Mouse (Mus musculus): ENCODE results near the gene Inf2. TPM values are rescaled to one million over a fixed set of nuclear protein-coding genes. Genes with fewer than 3 reads are reported as not detected.

The Inf2 gene
- total RNA-seq, 2 experiments from 2014 or later = 16.8 to 22.5 TPM

DNA sequence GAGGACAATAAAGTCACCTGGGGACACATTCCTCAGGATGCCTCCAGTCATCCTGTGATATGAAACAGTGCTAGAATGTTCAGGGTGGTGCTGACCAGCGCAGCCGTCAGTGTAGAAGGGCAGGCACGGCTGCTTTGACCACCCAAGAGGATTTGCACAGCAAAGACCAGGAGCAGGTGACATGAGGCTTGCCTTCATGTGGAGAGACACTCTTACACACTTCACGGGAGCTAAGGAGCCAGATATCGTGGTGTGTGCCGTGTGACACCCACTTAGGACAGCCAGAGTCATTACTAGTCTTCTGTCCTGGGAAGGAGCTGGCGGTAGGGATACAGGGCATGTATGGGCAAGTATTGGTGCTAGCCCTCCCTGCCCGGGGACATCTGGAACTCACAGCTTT lies 18.4 kb upstream of the Inf2 start:
- DNase-seq = no peak

DNA sequence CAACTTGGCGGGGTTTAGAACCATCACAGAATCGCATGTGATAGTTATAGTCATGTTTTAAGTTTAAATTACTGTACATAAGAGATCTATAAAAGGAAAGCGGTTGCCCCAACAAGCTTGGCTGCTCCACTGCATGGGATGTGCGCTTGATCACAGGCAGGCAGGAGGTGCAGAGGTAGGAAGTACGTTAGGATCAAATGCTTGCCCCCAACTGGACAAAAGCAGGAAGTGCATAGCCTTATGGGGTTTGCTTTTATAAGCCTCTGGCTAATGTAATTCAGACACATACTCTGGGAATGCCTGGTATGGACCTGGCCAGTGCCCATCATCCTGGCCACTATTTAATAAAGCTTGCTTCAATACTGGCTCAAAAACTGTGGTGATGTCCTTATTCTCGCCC lies 17.5 kb upstream of the Inf2 start:
- no peak for DNase-seq

DNA sequence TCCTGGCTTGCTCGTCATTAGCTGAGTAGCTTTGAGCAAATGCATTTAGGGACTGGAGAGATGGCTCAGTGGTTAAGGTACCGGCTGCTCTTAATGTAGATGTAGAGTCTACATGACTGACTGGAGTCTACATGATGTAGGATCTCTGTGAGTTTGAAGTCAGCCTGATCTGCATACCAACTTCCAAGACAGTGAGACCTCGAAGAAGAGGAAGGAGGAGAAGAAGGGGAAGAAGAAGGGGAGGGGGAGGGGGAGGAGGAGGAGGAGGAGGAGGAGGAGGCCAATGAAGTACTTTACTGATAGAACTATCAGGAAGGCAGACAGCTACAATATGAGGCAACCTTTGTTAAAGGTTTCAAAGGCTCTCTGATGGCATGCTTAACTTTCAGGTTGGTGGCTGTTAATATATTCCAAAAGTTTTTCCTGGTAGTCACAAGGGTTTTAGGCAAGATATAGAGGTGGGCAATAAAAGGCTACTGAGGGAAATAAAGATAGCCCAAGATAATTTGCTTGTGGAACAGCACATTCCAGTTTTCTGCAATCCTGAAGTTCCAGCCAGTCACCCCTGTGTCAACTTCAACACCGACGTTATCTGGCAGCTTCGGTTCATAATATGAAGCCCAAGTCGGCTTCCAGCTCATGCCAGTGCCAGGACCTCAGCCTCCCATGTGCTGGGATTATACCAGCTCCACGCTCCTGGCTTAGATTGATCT lies 13.2 kb upstream of the Inf2 start:
- no peak for DNase-seq

DNA sequence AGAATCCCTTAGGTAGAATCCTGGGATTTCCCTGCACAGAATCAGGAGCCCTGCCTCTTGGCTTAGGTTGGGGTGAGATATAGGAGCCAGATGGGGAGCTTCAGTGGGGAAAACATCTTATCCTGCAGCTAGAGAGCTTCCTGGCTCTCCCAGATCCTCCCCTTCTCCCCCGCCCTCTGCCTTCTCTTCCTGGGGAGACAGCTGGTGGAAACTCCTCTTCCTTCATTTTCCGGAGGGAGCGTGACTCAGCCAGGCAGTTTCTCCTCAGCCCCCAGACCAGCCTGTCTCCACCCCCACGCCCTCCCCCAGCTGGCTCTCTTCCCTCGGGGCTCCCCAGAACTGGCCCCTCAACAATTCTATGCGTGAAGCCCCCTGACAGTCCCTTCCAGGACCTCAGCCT lies 12.2 kb upstream of the Inf2 start:
- no peak for DNase-seq

DNA sequence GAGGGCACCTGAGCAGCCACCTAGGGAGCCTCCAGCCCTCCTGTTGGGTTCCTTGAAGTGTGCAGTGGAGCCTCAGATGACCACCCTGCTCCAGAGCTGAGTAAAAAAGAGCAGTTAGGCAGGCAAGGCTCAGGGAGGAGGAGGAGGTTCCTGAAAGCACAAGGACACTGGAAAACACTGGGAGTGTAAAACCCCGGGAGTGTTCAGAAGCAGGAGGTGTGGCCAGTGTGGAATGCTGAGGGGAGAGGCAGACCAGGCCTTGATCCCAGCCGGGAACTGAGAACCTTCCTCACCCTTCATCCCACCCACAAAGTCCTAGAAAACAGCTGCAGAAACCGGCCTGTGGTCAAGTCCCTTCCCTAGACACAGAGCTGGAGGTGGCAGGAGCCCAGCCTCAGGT lies 11.8 kb upstream of the Inf2 start:
- no peak for DNase-seq

DNA sequence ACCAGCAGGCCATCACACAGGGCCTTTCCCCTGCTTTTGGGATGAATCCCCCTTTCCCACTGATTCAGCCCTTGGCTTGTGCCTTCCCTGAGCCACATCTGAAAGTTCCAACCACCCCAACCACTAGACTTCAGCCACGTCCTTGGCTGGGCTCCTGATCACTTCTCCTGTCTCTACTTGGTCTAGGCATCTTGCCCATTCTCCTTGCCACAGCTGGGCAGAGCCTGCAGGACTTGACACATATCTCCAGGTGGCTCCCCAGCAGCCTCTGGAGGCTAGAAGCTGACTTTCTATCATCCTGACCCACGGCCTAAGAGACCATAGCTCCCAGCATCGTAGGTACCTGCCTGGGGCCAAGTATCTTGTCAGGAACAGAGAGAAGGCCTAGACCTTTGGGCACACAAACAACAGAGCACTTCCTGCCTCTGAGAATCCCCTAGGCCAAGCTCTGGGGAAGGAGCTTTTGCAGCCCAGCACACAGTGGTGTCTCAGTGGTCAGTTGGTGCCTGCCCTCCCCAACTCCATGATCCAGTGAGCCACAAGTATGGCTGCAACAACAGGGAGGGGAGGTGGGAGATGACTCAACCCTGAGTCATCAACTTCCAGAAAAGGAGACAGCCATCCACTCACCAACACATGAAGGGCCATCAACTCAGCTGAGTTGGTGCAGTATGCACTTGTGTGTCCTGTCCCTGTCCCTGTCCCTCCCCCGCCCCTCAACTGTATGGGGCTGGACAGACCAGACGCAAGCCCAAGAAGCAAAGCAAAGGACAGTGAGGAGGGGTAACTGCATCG lies 10.1 kb upstream of the Inf2 start:
- no peak for DNase-seq

DNA sequence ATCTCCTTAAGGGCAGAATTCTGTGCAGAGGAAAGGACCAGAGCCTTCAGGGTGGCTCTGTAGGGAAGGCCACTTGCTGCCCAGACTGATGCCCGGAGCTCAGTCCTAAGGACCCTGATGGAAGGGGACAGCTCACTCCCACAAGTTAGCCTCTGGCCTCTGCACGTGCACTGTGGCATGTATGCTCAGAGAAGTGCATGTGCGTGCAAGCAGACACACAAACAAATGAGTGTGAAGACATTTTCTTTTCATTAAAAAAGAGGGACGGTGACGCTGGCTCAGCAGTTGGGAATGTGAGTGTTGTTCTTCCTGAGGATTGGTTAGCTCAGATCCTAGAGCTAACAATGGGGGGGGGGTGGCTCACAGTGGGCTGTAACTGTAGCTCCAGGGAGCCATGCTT lies 9.2 kb upstream of the Inf2 start:
- no peak for DNase-seq

DNA sequence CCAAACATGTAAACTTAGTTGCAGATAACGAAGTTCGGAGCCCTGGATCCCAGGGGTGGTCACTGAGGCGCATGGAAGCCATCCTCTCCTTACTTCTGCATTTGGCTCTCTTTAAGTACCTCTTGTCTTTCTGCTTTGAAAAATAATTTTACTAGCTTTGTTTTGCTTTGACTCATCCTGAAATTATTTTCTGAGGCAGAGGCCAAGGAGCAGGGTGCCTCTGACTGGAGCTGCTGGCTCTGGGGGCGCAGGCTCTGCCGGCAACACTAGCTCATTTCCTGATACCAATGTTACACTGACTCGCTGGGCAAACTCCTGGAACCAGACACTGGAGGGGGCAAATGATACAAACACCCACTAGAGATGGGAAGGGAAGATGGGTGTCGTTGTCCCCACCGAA lies 8.7 kb upstream of the Inf2 start:
- DNase-seq = no peak

DNA sequence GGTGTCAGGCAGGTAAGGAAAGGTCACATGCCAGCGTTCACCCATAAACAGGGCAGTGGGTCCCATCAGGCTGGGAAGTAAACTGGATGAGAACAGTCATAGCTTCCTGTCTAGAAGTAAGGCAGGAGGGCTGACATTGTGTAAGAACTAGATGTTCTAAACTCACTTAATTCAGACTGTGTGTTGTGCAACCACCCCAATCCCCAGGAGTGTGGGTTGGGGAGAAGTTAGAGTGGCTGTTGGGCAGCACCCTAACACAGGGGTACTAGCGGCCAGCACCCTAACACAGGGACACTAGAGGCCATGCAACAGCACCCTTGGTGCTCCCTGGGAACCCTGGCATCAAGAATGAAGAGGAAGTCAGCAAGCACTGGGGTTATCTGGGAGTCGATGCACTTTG lies 7.5 kb upstream of the Inf2 start:
- DNase-seq = no peak

DNA sequence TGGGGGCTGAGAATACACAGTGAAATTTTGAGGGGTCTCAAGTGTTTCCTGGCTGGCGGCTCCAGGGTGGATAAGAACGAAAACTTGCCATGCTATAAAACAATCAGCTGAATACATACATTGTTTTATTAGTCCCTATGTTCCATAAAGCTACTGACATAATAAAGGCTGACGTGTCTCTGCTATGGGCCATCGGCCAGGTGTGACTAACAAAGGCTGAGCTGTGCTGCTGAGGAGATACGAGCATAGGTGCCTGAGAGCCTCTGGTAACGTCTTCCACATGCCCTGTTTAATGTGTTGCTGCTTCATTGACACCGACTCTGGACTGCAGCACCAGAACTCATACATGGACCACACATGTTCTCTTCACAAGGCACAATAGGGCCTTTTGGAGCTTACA lies 3.6 kb upstream of the Inf2 start:
- no peak for DNase-seq

DNA sequence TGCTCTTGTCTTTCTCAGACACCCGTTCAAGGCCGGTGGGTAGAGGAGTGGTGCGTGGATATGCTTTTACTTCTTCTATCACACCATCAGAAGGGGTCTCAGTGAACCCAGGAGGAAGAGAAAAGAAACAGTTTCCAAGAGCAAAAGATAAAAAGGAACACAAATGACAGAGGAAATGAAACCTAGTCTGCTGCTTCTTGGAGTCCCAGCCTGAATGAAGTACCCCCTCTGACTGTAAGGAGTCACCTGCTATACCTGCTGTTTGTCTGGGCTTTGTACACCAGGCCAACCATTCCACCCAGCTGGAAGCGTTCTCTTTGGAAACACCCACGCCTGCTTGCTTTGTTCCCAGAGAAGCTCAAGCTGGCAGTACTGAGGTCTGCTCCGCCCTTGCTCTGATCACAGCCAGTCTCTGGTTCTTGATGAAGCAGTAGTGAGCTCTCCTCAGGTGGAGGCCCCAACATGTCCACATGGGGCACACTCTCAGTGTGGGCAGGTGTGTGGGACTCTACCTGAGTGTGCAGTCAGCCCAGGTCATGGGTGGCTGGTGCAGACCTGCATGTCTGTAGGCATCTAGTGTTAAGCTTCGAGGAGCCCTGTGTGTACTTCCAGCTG lies 2.6 kb upstream of the Inf2 start:
- DNase-seq = no peak

DNA sequence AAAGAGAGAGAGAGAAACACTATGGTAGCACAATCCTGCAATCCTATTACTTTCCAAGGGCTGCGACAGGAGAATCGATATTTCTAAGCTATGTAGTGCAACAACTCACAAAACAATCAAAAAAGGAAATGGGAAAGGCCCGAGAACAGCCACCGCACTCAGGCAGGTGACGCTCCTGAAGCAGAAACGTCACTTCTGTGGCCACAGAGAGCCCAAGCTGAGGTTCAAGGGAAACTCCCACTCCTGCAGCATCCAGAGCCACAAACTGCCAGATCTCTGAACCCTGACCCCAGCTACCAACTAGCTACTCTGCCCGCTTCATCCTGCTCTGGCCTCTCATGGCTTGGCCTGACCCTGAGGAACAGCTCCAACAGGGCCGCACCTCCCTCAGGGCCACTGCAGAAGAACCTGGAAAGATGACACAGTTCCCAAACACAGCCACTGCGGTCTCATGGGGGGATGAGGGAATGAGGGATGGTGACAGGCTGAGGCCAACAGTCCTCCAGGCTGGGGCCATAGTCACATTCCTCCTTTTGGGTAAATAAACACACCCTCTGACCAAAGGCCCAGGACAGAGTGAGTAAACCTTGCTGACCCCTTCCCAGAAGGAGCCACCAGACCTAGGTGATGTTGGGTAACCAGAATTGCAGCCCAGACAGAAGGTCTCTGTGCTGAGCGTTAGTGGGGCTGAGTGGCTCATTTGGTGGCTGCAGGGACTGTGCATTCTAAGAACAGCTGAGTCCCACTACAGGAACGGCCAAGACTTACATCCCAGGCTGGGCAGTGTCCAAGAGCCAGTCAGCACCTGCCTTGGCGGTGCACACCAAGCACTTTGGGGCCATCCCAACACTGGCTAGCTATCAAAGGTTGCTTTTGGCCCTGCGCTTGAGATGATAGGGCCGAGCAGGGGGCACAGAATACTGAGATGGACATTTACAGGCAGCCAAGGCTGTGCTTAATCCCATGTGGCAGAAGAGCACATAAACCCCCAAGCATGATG lies 1.2 kb upstream of the Inf2 start:
- DNase-seq = peak; percentile 55

DNA sequence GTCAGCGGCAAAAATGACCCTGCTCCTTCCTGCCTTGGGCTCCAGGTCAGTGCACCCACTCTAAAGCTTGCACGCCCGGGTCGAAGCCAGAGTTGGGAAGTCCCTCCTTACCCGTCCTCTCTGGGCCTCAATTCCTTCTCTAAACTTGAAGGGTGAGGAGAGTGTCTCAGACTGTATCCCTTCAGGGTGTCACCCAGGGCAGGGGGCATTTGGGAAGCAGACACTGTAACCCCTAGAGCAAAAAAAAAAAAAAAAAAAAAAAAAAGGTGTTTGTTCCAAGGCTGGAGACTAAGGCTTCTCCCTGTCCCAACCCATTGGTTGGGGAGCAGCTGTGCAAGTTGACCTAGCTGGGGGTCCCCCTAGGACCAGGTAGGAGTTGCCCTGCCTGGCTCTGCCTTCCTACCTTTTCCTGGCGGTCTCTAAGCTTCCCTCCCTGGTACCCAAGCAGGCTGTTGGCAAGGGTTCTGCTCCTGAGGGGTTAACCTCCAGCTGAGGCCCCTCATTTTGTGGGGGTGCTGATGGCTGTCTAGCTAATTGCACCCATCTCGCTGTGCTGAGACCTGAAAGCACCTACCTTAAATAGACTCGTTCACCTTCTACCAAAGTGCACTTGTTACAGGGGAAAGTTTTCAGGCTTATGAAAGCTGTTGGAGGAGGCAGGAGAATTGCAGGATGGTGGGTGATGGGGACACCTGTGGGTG lies 1.1 kb downstream of the Inf2 start:
- DNase-seq = no peak

DNA sequence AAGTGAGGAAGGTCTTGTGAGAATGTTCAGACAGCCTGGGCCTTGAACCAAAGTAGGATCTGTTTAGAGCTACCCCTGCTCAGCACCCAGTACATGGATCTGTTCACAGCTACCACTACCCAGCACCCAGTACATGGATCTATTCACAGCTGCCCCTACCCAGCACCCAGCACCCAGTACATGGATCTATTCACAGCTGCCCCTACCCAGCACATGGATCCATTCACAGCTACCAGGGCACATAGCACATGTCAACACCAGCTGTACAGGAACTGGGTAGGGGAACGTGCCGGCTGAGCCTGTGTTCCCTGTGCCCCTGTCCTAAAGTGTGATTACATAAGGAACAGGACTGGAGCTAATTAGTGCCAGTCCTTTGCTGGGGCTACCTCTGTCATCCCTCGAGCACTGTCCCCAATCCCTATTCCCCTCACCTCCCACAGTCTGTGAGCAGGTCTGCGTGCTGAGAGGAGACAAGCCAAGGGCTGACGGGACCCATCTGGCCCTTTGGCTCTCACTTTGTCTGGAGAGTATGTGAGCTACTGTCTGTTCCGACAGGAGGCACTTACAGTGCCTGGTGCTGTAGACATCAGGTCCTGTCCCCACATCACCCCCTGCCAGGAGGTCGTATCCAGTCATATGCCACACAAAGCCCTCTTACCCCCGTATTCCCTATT lies 2.1 kb downstream of the Inf2 start:
- no peak for DNase-seq

DNA sequence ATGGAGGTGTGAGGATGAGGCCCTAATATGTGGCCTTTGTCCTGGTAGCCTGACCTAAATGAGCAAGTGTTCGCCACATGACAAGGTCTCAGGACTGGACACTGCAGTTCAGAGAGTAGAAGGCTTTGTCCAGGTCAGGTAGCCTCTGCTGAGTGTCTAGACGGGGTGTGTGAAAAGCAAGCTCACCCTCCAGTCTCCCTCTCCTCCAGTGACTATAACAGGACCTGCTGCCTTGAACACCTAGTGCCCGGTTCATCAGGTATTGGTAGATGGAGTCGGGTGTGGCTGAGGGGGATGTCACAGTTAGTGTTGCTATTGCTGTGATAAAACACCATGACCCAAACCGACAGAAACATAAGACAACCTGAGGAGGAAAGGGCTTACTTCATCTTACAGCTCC lies 2.7 kb downstream of the Inf2 start:
- DNase-seq = no peak

DNA sequence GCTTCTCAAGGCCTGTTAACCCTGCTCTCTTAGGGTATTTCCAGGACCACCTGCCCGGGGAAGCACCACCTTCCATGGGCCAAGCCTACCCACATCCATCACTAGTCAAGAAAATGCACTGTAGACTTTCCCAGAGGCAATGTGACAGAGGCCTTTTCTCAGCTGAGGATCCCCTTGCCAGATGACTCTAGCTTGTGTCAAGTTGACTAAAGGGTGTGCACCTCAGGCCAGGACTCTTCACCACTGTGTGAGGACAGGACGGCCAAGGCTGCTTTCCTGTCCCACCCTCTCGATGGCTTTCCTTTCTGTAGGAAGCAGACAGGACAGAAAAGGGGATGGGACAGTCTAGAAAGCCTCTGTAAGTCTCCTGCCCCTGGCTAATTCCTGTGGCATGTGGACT lies 3.1 kb downstream of the Inf2 start:
- DNase-seq = no peak

DNA sequence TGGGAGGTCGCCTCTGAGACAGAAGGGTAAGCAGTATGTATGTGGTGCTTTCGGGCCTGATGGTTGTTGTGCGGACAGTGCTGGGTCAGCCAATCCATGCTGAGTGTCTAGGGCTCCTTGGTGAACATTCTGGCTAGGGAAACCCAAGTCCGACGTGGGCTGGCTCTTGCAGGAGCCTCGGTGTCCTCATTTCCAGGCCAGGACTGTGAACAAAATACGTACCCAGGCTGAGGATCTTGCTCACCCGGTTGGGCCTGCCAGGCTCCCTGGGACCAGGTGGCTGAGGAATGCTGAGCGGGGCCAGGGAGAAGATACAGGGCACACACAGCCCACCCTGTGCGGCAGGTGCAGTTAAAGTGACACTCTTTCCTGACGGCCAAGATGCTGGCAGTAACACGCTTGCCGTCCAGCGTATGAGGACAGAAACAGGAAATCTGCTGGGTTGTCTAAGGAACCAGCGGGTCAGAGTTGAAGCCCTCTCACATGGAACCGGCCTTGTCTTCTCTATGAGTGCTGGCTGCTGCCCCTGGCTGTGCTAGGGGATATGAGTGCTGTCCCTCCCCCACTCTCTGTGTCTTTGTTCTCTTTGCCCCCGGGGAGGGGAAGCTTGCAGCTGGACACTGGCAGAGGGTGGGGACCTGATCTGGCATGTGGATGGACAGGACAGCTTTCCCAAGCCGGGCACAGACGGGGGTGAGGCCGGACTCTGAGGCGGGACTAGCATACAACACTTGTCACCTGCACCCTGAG lies 4.6 kb downstream of the Inf2 start:
- DNase-seq = no peak

DNA sequence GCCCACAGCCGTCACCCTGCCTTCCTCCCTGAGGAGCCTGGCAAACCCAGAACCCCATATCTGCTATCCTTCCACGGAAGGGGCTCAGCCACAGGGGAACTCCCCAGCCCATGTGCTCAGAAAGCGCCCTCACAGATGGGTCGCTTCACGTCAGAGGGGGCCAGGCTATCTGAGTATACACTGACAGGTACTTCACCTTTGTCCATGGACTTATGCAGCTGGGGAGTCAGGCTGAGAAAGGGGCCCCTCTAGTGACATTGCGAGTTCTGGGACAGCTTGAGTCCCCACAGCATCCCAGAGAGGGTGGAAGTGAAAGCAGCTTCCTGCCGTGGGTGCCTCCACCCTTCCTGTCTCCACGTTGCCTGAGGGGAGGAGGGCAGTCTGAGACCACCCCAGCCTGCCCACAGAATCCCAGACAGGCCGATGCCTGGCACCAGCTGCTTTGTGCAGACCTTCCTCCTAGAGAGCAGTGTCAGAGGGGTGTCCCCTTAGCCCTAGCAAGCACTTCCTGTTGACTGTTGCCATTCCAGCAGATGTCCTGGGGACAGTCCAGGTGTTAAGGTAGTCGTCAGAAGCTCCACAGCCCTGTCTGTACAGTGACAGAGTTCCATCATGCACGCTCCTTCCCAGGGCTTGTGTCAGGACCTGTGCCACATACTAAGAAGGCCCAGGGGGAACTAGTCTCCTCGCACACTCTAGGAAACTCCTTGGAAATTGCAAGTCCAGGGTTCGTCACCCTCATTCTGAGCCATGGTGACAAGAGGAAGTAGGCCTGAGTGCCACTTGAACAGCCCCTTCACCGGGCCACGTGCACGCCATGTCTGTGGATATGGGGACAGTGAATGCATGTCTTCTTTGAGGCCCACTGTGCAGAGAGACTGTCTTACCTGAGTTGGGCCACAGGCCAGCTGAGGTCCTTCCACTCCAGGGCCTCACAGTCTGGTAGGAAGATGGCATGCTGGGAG lies 5.6 kb downstream of the Inf2 start:
- DNase-seq = no peak

DNA sequence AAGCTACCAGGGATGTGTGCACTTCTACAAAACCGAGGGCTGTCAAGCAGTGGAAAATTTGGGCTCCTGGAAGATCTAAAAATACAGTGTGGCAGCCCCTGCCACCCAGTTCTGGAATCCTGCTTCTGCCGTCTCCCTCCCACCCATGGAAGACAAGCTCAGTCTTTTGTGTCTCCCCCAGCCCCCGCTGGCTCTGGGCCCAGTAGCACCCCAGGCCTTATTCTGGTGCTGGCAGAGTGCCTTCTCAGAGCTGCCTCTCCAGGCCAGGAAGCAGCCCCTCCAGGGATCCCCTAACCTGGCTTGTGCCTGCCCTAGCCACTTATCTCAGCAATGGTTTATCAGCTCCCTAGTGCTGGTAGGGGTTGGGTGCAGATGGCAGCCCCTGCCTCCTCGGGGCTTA lies 6.4 kb downstream of the Inf2 start:
- no peak for DNase-seq
